Comparison of ENCODE assay signal across 7 mouse cellular contexts in the genomic region with DNA sequence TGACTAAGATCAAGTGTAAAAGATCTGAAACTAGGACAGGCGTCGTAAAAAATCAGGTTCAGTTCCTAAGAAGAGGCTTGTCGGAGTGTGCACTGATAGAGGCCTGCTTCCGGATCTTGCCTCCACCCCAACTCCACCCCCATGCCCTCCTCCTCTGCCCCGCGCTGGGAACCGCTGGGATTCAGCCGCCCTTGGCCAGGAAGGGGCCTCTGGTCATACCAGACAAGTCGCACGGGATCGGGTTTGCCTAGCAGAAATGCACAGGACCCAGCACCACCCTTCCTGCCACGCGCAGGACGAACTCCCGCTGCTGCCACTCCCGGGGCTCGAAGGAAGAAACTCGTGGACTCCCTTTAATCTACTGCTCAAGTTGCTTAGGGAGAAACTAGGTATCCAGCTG. TPM values are rescaled to one million over a fixed set of nuclear protein-coding genes. Genes with fewer than 3 reads are reported as not detected.
A peak's percentile ranks its signal among the peaks of the same experiment; 100 is the strongest.
DNase-seq lines count a peak whose midpoint lies in the region; ATAC-seq lines count a peak whose summit lies in the region.

No protein-coding gene starts in this region.

- H3K36me3 ChIP-seq in hindbrain, embryonic 14.5 days (replicated peaks; ENCODE audit: control insufficient read depth, insufficient read depth), result no peaks in the 10 kb centered on the region
- no peaks in the 10 kb centered on the region for H3K36me3 ChIP-seq in liver, embryonic 11.5 days (ENCODE audit: control insufficient read depth, insufficient read depth, low read length)

- no peaks in the 10 kb centered on the region for H3K27me3 ChIP-seq in hindbrain, embryonic 14.5 days (ENCODE audit: control insufficient read depth, insufficient read depth, low read length)
- H3K27me3 ChIP-seq in liver, embryonic 11.5 days (replicated peaks; ENCODE audit: control insufficient read depth, insufficient read depth, low read length), result no peaks in the 10 kb centered on the region

- ATAC-seq in hindbrain, embryonic 14.5 days (ENCODE audit: low FRiP score), result no peak
- no peak for ATAC-seq in liver, embryonic 11.5 days (replicated peaks; ENCODE audit: low FRiP score)

- no peaks in the 10 kb centered on the region for H3K9me3 ChIP-seq in hindbrain, embryonic 14.5 days (ENCODE audit: control insufficient read depth, low read length)
- H3K9me3 ChIP-seq in liver, embryonic 11.5 days (ENCODE audit: control insufficient read depth, low read length), result no peaks in the 10 kb centered on the region

- H3K4me3 ChIP-seq in hindbrain, embryonic 14.5 days (replicated peaks; ENCODE audit: low read length), result peak overlapping the region; percentile 7; the same call in 1 of the 2 replicates
- 0 out of 2 replicates have a peak overlapping the region, but pooled peaks have one; percentile 24 for H3K4me3 ChIP-seq in liver, embryonic 11.5 days (ENCODE audit: low read depth, low read length)

- DNase-seq in Muller cell, postnatal 12 days (ENCODE audit: inconsistent ontology term), result peak; percentile 3
- DNase-seq in embryo, embryonic 10 days (ENCODE audit: low spot score), result peak; percentile 28
- no peak for DNase-seq in hindbrain, embryonic 14.5 days (ENCODE audit: low spot score)
- no peak for DNase-seq in liver, embryonic 11.5 days (ENCODE audit: low spot score)
- DNase-seq in ovary, postnatal 14 days (ENCODE audit: low spot score), result peak; percentile 9
- no peak for DNase-seq in spleen, postnatal 10 days (ENCODE audit: low spot score in 2 of 2)
- no peak for DNase-seq in layer of hippocampus, adult 9-11 months

- H3K27ac ChIP-seq in hindbrain, embryonic 14.5 days, result no peak overlapping the region
- no peak overlapping the region for H3K27ac ChIP-seq in liver, embryonic 11.5 days (ENCODE audit: low read depth, low read length)

- H3K4me1 ChIP-seq in hindbrain, embryonic 14.5 days (replicated peaks; ENCODE audit: control insufficient read depth, insufficient read depth, low read length), result peaks cover 20% of the 10 kb centered on the region; the same call in 1 of the 2 replicates
- peaks cover 20% of the 10 kb centered on the region for H3K4me1 ChIP-seq in liver, embryonic 11.5 days (replicated peaks; ENCODE audit: control insufficient read depth, insufficient read depth, low read length)

- WGBS in hindbrain, embryonic 14.5 days, result 30% methylated on average over 18 of the region's 18 CpGs
- 25% methylated on average over 18 of the region's 18 CpGs for WGBS in liver, embryonic 11.5 days

- H3K4me2 ChIP-seq in hindbrain, embryonic 14.5 days (replicated peaks), result peak overlapping the region; percentile 38
- H3K4me2 ChIP-seq in liver, embryonic 11.5 days, result peak overlapping the region; percentile 54

- peak overlapping the region; percentile 31 for H3K9ac ChIP-seq in hindbrain, embryonic 14.5 days
- no peak overlapping the region for H3K9ac ChIP-seq in liver, embryonic 11.5 days (ENCODE audit: low read depth, low read length)

RNA-seq across cellular contexts. Expression of gene L3hypdh, which starts 2.9 kb away (rescaled TPM):
- 12.6 and 13.7 TPM in 2 replicates for polyA plus RNA-seq in hindbrain, embryonic 14.5 days (2014; fragmentation: Nextera tagmentation; extraction: Ambion mirVana)
- 8.0 and 8.9 TPM in 2 replicates for polyA plus RNA-seq in liver, embryonic 11.5 days (2014; fragmentation: Nextera tagmentation; extraction: Ambion mirVana)

RNA-seq across cellular contexts. Expression of gene Jkamp, which starts 3.0 kb away (rescaled TPM):
- 86.6 and 101 TPM in 2 replicates for polyA plus RNA-seq in hindbrain, embryonic 14.5 days (2014; fragmentation: Nextera tagmentation; extraction: Ambion mirVana)
- polyA plus RNA-seq in liver, embryonic 11.5 days (2014; fragmentation: Nextera tagmentation; extraction: Ambion mirVana), result 31.1 and 35.4 TPM in 2 replicates

RNA-seq across cellular contexts. Expression of gene Gpr135, which starts 11.4 kb away (rescaled TPM):
- polyA plus RNA-seq in hindbrain, embryonic 14.5 days (2014; fragmentation: Nextera tagmentation; extraction: Ambion mirVana), result 7.3 and 9.4 TPM in 2 replicates
- 0.31 and 0.33 TPM in 2 replicates for polyA plus RNA-seq in liver, embryonic 11.5 days (2014; fragmentation: Nextera tagmentation; extraction: Ambion mirVana)

Comparison
In these comparisons a context has a peak if more than half of its experiments do, and no peak if none do; other contexts are left out.
1. DNase-seq: peak in Muller cell, postnatal 12 days (single experiment), embryo, embryonic 10 days (single experiment) and ovary, postnatal 14 days (single experiment); none in hindbrain, embryonic 14.5 days (single experiment), liver, embryonic 11.5 days (single experiment), spleen, postnatal 10 days (0 of 2) and layer of hippocampus, adult 9-11 months (single experiment).